Mouse (Mus musculus) MEL (cell line): ENCODE results near the gene Olfr503.

Source experiments
- BHLHE40 ChIP-seq: IDR thresholded peaks from 2 replicates; pipeline ENCODE4 v1.6.1; 2012; ENCODE audit warnings: low read depth, mild to moderate bottlenecking, inconsistent platforms, low read length, improper control_type of control experiment, borderline replicate concordance
- CTCF ChIP-seq, 3 experiments: IDR thresholded peaks in 2 of 3; conservative IDR thresholded peaks in 1 of 3; 2 replicates each; pipeline ENCODE4 v1.5.1; 2011 to 2012; ENCODE audit warnings: low read length in 3 of 3, low read depth in 2 of 3, mild to moderate bottlenecking in 2 of 3, improper control_type of control experiment in 1 of 3, inconsistent platforms in 1 of 3, mixed read lengths in 1 of 3, moderate library complexity in 1 of 3; ENCODE audit not compliant: control insufficient read depth in 1 of 3, insufficient read depth in 1 of 3, poor library complexity in 1 of 3, severe bottlenecking in 1 of 3
- E2F4 ChIP-seq: IDR thresholded peaks from 2 replicates; pipeline ENCODE4 v1.6.1; 2011; ENCODE audit warnings: low read depth, low read length, improper control_type of control experiment, borderline replicate concordance
- EP300 ChIP-seq, 2 experiments: IDR thresholded peaks; 2 replicates each; pipeline ENCODE4 v1.6.1; 2011; ENCODE audit warnings: improper control_type of control experiment in 2 of 2, low read length in 2 of 2, low read depth in 1 of 2, mild to moderate bottlenecking in 1 of 2
- HCFC1 ChIP-seq: IDR thresholded peaks from 2 replicates; pipeline ENCODE4 v1.6.1; 2012; ENCODE audit warnings: low read depth, mild to moderate bottlenecking, inconsistent platforms, low read length, improper control_type of control experiment, moderate library complexity
- JUND ChIP-seq: IDR thresholded peaks from 2 replicates; pipeline ENCODE4 v1.6.1; 2011; ENCODE audit warnings: low read depth, mild to moderate bottlenecking, improper control_type of control experiment, low read length
- MAX ChIP-seq: IDR thresholded peaks from 2 replicates; pipeline ENCODE4 v1.6.1; 2011; ENCODE audit warnings: low read length, improper control_type of control experiment
- POLR2A ChIP-seq, 2 experiments: IDR thresholded peaks; 2 replicates each; pipeline ENCODE4 v1.6.1; 2011 to 2012; ENCODE audit warnings: low read length in 2 of 2, mild to moderate bottlenecking in 2 of 2, control low read depth in 1 of 2, improper control_type of control experiment in 1 of 2, low read depth in 1 of 2, moderate library complexity in 1 of 2; ENCODE audit not compliant: control insufficient read depth in 1 of 2, insufficient read depth in 1 of 2, poor library complexity in 1 of 2
- POLR2AphosphoS2 ChIP-seq: IDR thresholded peaks from 2 replicates; pipeline ENCODE4 v1.6.1; 2011; ENCODE audit warnings: low read length, improper control_type of control experiment
- POLR2AphosphoS5 ChIP-seq: IDR thresholded peaks from 2 replicates; pipeline ENCODE4 v1.6.1; 2012; ENCODE audit warnings: low read depth, borderline replicate concordance, mild to moderate bottlenecking, inconsistent platforms, low read length, moderate library complexity, mixed read lengths
- SIN3A ChIP-seq: IDR thresholded peaks from 2 replicates; pipeline ENCODE4 v1.6.1; 2012; ENCODE audit warnings: low read length, improper control_type of control experiment, inconsistent platforms

DNA sequence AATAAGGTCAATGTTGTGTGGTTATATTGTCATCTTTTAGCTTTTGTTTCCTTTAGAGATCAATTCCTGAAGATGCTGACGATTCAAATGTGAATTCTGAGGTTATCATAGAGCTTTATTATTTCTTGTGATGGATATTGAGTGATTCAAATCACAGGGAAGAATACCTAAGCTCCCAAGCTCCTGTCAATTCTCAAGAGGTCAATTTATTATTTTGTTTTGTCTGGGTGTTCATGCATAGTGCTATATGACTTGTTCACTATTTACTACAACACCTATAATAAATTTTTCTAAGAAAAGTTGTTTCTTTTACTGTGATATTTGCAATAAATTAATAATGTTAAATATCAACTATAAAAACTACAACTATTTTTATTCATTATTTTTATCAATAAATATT, 19.4 kb upstream of the Olfr503 start, which contains the start of gene Olfr502:
- TF ChIP-seq EP300 (IDR thresholded peaks at IDR 0.05; ENCODE audit: low read depth in 1 of 2, low read length in 2 of 2) (no peak), CTCF (IDR thresholded peaks at IDR 0.05 in 2 of 3, conservative IDR thresholded peaks at IDR 0.05 in 1 of 3; ENCODE audit: control insufficient read depth in 1 of 3, insufficient read depth in 1 of 3, low read depth in 2 of 3, low read length in 3 of 3, poor library complexity in 1 of 3, severe bottlenecking in 1 of 3) (no peak), E2F4 (no peak), SIN3A (no peak), POLR2A (IDR thresholded peaks at IDR 0.05; ENCODE audit: control insufficient read depth in 1 of 2, insufficient read depth in 1 of 2, low read depth in 1 of 2, low read length in 2 of 2, poor library complexity in 1 of 2) (no peak), BHLHE40 (no peak), POLR2AphosphoS2 (no peak), MAX (no peak), POLR2AphosphoS5 (no peak), HCFC1 (no peak), JUND (no peak)
